Mouse (Mus musculus) gastrocnemius, postnatal 25 days (tissue): ENCODE results near the gene Eif4g3. TPM values are rescaled to one million over a fixed set of nuclear protein-coding genes. Genes with fewer than 3 reads are reported as not detected.

Experiments used
- DNase-seq: peaks from one replicate; pipeline ENCODE4 v3.0.0; 2022
- total RNA-seq, 2 experiments: library from RNA; stranded (reverse); gene quantifications; 1 replicate in 1 of 2; 2 replicates in 1 of 2; pipeline ENCODE4 v1.2.3; 2021

The Eif4g3 gene
- total RNA-seq, 2 experiments from 2014 or later = 93.1 to 94.8 TPM

GRCm38 (mm10) chr4:137990433-137990832 lies 2.4 kb upstream of the Eif4g3 start:
- no peak for DNase-seq

- DNase-seq = no peak
These were observed 1.6 kb upstream of the Eif4g3 start for GRCm38 (mm10) chr4:137991240-137991639.

DNA sequence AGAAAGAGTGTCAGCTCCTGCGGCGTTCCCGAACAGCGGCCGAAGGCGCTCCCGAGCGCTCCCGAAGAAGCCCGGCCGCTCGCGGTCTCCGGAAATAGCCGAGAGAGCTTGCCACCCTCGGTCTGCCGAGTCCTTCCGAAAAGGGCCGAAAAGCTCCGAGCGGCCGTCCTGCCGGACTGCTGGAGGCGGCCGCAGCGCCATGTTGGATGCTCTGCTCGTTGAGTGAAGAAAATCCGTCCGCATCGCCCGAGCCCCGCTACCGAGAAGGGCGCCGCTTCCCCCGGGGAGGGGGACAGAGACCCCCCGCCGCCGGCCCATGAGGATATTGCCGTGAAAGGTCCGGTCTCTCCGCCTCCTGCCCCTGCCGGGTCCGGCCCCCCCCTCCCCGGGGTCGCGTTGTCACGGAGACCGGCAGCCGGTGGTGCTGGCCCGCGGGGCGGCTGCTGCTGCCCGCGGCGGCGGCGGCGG lies 503 bp downstream of the Eif4g3 start:
- peak; percentile 98 for DNase-seq

GRCm38 (mm10) chr4:137993821-137994561 lies 1.2 kb downstream of the Eif4g3 start:
- peak; percentile 46 for DNase-seq

GRCm38 (mm10) chr4:137994562-137995336 lies 1.9 kb downstream of the Eif4g3 start:
- no peak for DNase-seq

DNA sequence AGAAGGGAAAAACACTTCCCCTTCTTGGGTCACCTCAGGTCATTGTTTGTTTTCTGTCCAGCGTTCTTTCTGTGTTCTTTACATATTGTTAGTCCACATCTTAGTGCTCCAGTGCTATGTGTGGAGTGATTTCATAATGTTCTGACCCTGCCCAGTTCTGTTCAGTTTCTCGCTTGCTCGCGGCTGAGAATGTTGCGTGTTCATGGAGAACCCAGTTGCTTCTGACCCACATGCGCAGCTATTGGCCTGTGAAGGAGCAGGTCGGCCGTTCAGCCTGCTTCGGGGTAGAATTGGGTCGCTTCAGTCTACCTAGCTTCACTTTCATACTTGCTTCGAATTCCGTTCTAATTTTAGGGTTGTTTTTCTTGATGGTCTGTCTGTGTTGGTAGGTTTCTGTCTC lies 2.6 kb downstream of the Eif4g3 start:
- peak; percentile 54 for DNase-seq

DNA sequence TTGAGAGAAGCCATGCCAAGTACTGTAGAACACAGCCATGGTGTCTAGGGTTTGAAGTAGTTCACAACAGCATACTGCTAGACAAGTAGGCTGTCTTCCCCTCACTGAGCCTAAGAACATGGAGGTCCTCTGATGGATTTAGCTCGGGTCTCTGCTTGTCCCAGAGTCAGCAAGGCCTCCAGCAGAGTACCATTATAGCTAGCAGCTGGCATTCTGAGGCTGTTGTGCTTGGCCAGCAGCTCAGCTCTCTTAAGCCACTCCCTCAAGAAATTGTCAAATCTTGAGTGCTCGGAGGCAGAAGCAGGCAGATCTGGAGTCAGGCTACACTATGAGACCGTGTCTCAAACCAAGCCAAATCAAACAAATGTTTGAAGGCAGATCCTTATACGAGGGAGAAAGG lies 5.4 kb downstream of the Eif4g3 start:
- DNase-seq = no peak

DNA sequence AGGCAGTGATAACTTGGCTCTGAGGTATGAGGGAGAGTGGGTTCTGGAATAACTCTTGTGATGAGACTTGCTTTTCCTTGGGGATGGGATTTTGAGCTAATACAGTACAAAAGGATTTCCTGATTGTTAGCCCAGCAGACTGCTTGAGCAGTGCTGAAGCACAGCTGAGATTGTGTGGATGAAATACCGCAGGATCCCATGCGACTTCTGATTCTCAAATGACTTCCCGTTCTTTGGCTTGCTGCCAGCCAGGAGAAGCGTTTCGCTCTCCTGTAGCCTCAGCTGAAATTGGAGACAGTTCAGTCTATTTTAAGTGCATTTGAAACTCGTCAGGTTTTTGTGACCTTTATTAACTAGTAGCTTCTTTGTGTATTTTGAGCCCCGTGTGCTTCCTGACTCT lies 7.9 kb downstream of the Eif4g3 start:
- DNase-seq = peak; percentile 66

- DNase-seq = no peak
These were observed 11.2 kb downstream of the Eif4g3 start for GRCm38 (mm10) chr4:138003909-138004610.

- no peak for DNase-seq
These were observed 13.0 kb downstream of the Eif4g3 start for GRCm38 (mm10) chr4:138005781-138006180.

GRCm38 (mm10) chr4:138006951-138007613 lies 14.3 kb downstream of the Eif4g3 start:
- DNase-seq = no peak

DNA sequence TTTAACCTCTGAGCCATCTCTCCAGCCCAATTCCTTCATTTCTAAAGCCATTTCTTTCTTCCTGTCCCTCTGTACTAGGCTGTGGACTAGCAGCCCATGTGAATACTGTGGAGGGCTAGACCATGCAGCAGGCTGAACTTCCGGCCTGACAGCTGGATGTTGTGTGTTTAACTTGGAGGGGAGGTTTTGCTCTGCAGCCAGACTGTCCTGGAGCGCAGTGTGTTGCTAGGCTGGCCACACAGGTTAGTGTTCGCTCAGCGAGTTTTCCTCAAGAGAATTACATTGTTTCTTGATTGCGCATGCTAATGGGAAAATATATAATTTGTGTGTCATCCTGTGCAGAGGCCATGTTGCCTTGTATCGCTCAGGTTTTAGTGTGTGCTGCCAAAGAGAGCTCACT lies 15.8 kb downstream of the Eif4g3 start:
- no peak for DNase-seq

- DNase-seq = no peak
These were observed 17.1 kb downstream of the Eif4g3 start for GRCm38 (mm10) chr4:138009786-138010502.

DNA sequence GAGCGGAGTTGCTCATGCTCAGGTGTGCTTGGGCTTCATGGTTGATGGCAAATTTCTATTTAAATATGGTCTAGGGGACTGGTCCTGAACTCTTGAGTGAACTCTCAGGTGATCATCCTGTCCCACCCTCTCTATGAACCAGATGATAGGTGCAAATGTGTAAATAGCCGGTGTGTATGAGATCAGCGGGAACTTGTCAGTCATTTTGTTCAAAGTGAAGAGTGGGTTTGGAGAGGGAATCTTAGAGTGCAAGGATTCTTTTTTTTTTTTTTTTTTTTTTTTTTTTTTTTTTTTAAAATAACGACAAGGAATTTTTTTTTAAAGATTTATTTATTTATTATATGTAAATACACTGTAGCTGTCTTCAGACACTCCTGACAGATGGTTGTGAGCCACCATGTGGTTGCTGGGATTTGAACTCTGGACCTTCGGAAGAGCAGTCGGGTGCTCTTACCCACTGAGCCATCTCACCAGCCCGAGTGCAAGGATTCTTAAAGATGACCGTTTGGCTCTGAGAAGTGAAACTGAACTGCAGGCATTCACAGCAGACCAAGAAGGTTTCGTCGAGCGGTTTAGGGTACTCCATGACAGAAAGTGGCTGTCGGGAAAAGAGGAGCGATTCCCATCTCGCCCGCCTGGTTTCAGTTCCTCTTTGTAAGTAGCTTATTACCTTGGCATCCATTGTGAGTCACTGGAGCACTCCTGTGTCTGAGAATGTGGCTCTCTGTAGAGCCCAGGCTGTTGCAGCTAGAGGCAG lies 21.1 kb downstream of the Eif4g3 start:
- no peak for DNase-seq

- DNase-seq = no peak
These were observed 23.1 kb downstream of the Eif4g3 start for GRCm38 (mm10) chr4:138015966-138016365.

DNA sequence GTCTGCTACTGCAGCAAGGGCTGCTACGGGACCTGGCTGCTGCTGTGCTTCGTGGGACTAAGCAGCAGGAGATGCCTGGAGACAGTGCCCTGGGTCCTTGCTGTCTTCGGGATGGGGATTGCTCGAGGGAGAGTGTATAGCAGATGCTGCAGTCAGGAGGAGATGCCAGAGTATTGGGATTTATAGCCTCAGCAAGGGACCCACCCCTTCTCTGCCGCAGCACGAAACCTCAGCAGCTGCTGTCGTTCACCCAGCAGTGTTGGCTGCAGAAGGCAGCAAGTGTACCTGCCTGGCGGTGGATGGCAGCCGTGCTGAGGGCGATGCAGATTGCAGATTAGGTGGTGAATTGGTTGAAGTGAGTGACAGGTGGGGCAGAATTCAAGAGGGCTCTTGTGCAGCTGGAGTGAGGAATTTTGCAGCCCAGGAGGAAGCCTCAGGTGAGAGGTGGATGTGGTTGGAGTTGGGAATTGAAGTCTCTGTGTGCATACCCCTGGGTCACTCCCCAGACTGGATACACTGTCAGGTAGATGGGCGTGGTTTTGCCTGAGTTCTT lies 24.3 kb downstream of the Eif4g3 start:
- no peak for DNase-seq

DNA sequence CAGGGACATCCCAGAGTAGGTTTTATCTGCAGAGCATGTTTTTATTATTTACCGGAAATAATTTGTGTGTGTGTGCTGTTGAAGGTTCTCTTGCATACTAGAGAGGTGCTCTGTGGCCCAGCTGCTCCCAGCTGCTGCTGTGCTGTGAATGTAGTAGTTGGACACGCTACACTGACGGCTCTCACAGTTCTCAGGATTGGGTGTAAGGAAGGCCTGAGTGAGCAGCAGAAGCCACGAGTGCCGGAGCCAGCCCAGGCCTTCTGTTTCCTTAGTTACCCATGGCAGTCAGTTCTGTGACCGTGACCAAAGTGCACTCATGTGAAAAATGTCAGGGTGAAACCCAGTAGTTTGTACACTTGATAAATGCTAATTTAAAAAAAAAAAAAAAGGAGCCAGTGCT lies 25.2 kb downstream of the Eif4g3 start:
- no peak for DNase-seq

DNA sequence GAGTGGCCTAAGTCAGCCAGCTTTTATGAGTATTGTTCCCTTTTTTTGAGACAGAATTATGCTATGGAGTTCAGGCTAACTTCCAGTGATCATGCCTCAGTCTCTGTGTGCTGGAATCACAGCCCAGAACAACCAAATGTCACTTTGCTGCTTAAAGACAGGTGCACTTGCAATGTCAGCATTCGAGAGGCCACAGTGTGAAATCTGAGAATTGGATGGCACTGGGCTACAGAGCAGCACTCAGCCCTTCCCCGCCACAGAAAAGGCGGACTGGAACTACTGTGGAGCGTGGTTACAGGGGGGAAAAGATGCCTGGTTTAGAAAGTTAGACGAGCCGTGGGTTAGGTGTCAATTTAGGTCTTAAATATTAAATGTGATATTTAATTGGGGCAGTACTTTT lies 27.4 kb downstream of the Eif4g3 start:
- peak; percentile 30 for DNase-seq

GRCm38 (mm10) chr4:138021651-138022050 lies 28.8 kb downstream of the Eif4g3 start:
- no peak for DNase-seq

DNA sequence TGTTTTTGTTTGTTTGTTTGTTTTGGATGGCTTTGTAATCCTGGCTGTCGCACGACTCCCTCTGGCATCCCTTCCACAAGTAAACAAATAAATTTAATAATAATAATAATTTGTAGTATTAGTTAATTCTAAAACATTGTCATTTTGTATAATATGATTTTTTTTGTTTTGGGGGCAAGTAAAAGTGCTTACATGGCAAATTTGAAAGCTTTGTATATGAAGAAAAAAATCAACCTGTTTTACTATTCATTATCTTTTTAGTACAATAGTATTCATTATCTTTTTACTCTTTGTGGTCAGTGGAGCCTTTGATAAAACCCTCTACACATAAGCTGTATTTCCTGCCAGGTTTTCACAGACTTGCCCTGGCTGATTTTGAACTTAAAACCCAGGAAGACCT lies 29.9 kb downstream of the Eif4g3 start:
- DNase-seq = no peak
